Mouse (Mus musculus): Measurements from ENCODE around the gene Chpf. TPM values are rescaled to one million over a fixed set of nuclear protein-coding genes. Genes with fewer than 3 reads are reported as not detected.
A peak's percentile ranks its signal among the peaks of the same experiment; 100 is the strongest.

Gene Chpf
- polyA plus RNA-seq, 1 experiment from 2014 or later, result 31.6 TPM

GRCm38 (mm10) chr1:75505956-75506831, 27.1 kb upstream of the Chpf start, which contains the start of gene Obsl1:
Obsl1 (minus strand) TSS chr1:75506452.
- Histone ChIP-seq H3K9me3 (ENCODE audit: low read length) (no peaks in the 10 kb centered on the region), H3K27me3 (replicated peaks; ENCODE audit: insufficient read depth, low read length) (no peaks in the 10 kb centered on the region), H3K36me3 (ENCODE audit: insufficient read depth, low read length) (0 out of 2 replicates have a peak, but pooled peaks cover 5% of the 10 kb centered on the region), H3K4me1 (ENCODE audit: insufficient read depth, low read depth, low read length) (peaks cover 2% of the 10 kb centered on the region), H3K4me2 (replicated peaks; ENCODE audit: low read depth, low read length) (peak within 1 kb of the TSS; percentile 95), H3K27ac (ENCODE audit: low read length) (peak within 1 kb of the TSS; percentile 90), H3K4me3 (ENCODE audit: low read depth, low read length) (peak within 1 kb of the TSS; percentile 78), H3K9ac (replicated peaks; ENCODE audit: low read depth) (peak within 1 kb of the TSS; percentile 85)
- 1% methylated on average over 40 of the region's 65 CpGs for WGBS
- no peak for TF ChIP-seq CTCF (IDR thresholded peaks at IDR 0.05)
- TF ChIP-seq EP300 (IDR thresholded peaks at IDR 0.05), result no peak
- peak; percentile 91 for DNase-seq (ENCODE audit: low spot score)
- peak; percentile 85 for ATAC-seq

GRCm38 (mm10) chr1:75505159-75505955, 26.2 kb upstream of the Chpf start:
- H3K9me3 ChIP-seq (ENCODE audit: low read length), result no peaks in the 10 kb centered on the region
- peak overlapping the region; percentile 90 for H3K27ac ChIP-seq (ENCODE audit: low read length)
- peak overlapping the region; percentile 95 for H3K4me2 ChIP-seq (replicated peaks; ENCODE audit: low read depth, low read length)
- H3K4me3 ChIP-seq (ENCODE audit: low read depth, low read length), result peak overlapping the region; percentile 78
- WGBS, result 3% methylated on average over 77 of the region's 84 CpGs
- peak; percentile 63 for ATAC-seq
- peaks cover 12% of the 10 kb centered on the region; the same call in 1 of the 2 replicates for H3K36me3 ChIP-seq (ENCODE audit: insufficient read depth, low read length)
- TF ChIP-seq EP300 (IDR thresholded peaks at IDR 0.05), result no peak
- peak; percentile 22 for TF ChIP-seq CTCF (IDR thresholded peaks at IDR 0.05)
- H3K27me3 ChIP-seq (replicated peaks; ENCODE audit: insufficient read depth, low read length), result no peaks in the 10 kb centered on the region
- peak overlapping the region; percentile 85 for H3K9ac ChIP-seq (replicated peaks; ENCODE audit: low read depth)
- H3K4me1 ChIP-seq (ENCODE audit: insufficient read depth, low read depth, low read length), result no peaks in the 10 kb centered on the region; the same call in none of the 2 replicates
- peak; percentile 70 for DNase-seq (ENCODE audit: low spot score)

GRCm38 (mm10) chr1:75504256-75505045, 25.3 kb upstream of the Chpf start:
- H3K27me3 ChIP-seq (replicated peaks; ENCODE audit: insufficient read depth, low read length), result no peaks in the 10 kb centered on the region
- no peak overlapping the region for H3K27ac ChIP-seq (ENCODE audit: low read length)
- H3K4me1 ChIP-seq (ENCODE audit: insufficient read depth, low read depth, low read length), result no peaks in the 10 kb centered on the region; the same call in none of the 2 replicates
- ATAC-seq (no peak; the same call in 1 of the 2 replicates), DNase-seq (ENCODE audit: low spot score) (peak; percentile 80)
- peak overlapping the region; percentile 78 for H3K4me3 ChIP-seq (ENCODE audit: low read depth, low read length)
- H3K36me3 ChIP-seq (ENCODE audit: insufficient read depth, low read length), result peaks cover 21% of the 10 kb centered on the region; the same call in 1 of the 2 replicates
- 0 out of 2 replicates have a peak overlapping the region, but pooled peaks have one; percentile 85 for H3K9ac ChIP-seq (replicated peaks; ENCODE audit: low read depth)
- no peak for TF ChIP-seq CTCF (IDR thresholded peaks at IDR 0.05)
- TF ChIP-seq EP300 (IDR thresholded peaks at IDR 0.05), result no peak
- H3K4me2 ChIP-seq (replicated peaks; ENCODE audit: low read depth, low read length), result peak overlapping the region; percentile 95
- H3K9me3 ChIP-seq (ENCODE audit: low read length), result no peaks in the 10 kb centered on the region
- WGBS, result 40% methylated on average over 9 of the region's 9 CpGs

GRCm38 (mm10) chr1:75503651-75503980, 24.5 kb upstream of the Chpf start:
- no peak for DNase-seq (ENCODE audit: low spot score)

GRCm38 (mm10) chr1:75502945-75503650, 24.0 kb upstream of the Chpf start:
- Histone ChIP-seq H3K36me3 (ENCODE audit: insufficient read depth, low read length) (peaks cover 21% of the 10 kb centered on the region; the same call in 1 of the 2 replicates), H3K4me3 (ENCODE audit: low read depth, low read length) (no peak overlapping the region), H3K27me3 (replicated peaks; ENCODE audit: insufficient read depth, low read length) (no peaks in the 10 kb centered on the region), H3K27ac (ENCODE audit: low read length) (no peak overlapping the region), H3K9ac (replicated peaks; ENCODE audit: low read depth) (no peak overlapping the region), H3K4me2 (replicated peaks; ENCODE audit: low read depth, low read length) (no peak overlapping the region), H3K4me1 (ENCODE audit: insufficient read depth, low read depth, low read length) (no peaks in the 10 kb centered on the region; the same call in none of the 2 replicates), H3K9me3 (ENCODE audit: low read length) (no peaks in the 10 kb centered on the region)
- WGBS, result 84% methylated on average over 22 of the region's 25 CpGs
- no peak for ATAC-seq
- DNase-seq (ENCODE audit: low spot score), result no peak
- TF ChIP-seq EP300 (IDR thresholded peaks at IDR 0.05) (no peak), CTCF (IDR thresholded peaks at IDR 0.05) (no peak)

More at GRCm38 (mm10) chr1:75503651-75503980, 24.5 kb upstream of the Chpf start:
- Histone ChIP-seq H3K4me3 (ENCODE audit: low read depth, low read length) (no peak overlapping the region), H3K4me2 (replicated peaks; ENCODE audit: low read depth, low read length) (peak overlapping the region; percentile 95; the same call in 1 of the 2 replicates), H3K27me3 (replicated peaks; ENCODE audit: insufficient read depth, low read length) (no peaks in the 10 kb centered on the region), H3K4me1 (ENCODE audit: insufficient read depth, low read depth, low read length) (no peaks in the 10 kb centered on the region; the same call in none of the 2 replicates), H3K9ac (replicated peaks; ENCODE audit: low read depth) (no peak overlapping the region), H3K27ac (ENCODE audit: low read length) (no peak overlapping the region), H3K9me3 (ENCODE audit: low read length) (no peaks in the 10 kb centered on the region), H3K36me3 (ENCODE audit: insufficient read depth, low read length) (peaks cover 21% of the 10 kb centered on the region; the same call in 1 of the 2 replicates)
- WGBS, result 81% methylated on average over 23 of the region's 23 CpGs
- no peak for ATAC-seq
- no peak for TF ChIP-seq CTCF (IDR thresholded peaks at IDR 0.05)
- TF ChIP-seq EP300 (IDR thresholded peaks at IDR 0.05), result no peak
